Mouse (Mus musculus) cerebellum, adult 18-20 months (tissue): ENCODE data around the gene Hacl1.

Experiments used
- DNase-seq, 2 experiments: peaks; one replicate each; pipeline ENCODE4 v3.0.0; 2021

Gene Hacl1

GRCm38 (mm10) chr14:31661671-31662554 lies 20.8 kb upstream of the Hacl1 start:
- DNase-seq, result peak; percentile 88 to 90

- DNase-seq, result no peak
These were observed 19.4 kb upstream of the Hacl1 start for GRCm38 (mm10) chr14:31660312-31661093.

- DNase-seq, result no peak
These were observed 18.6 kb upstream of the Hacl1 start for GRCm38 (mm10) chr14:31659501-31660181.

GRCm38 (mm10) chr14:31658126-31658680 lies 17.1 kb upstream of the Hacl1 start:
- DNase-seq, result no peak

- peak; percentile 72 to 83 for DNase-seq
These were observed 16.0 kb upstream of the Hacl1 start for GRCm38 (mm10) chr14:31656857-31657645.

- no peak for DNase-seq
These were observed 15.3 kb upstream of the Hacl1 start for GRCm38 (mm10) chr14:31656386-31656785.

GRCm38 (mm10) chr14:31655406-31655805 lies 14.3 kb upstream of the Hacl1 start:
- DNase-seq, result no peak

- DNase-seq, result no peak
These were observed 13.7 kb upstream of the Hacl1 start for GRCm38 (mm10) chr14:31654816-31655215.

- no peak for DNase-seq
These were observed 12.2 kb upstream of the Hacl1 start for GRCm38 (mm10) chr14:31653101-31653875.

GRCm38 (mm10) chr14:31652624-31653023 lies 11.5 kb upstream of the Hacl1 start:
- no peak for DNase-seq

GRCm38 (mm10) chr14:31652106-31652505 lies 11.0 kb upstream of the Hacl1 start:
- DNase-seq, result no peak

- no peak for DNase-seq
These were observed 10.1 kb upstream of the Hacl1 start for GRCm38 (mm10) chr14:31651206-31651605.

GRCm38 (mm10) chr14:31650347-31650746 lies 9.3 kb upstream of the Hacl1 start:
- no peak for DNase-seq

- DNase-seq, result no peak
These were observed 6.9 kb upstream of the Hacl1 start for GRCm38 (mm10) chr14:31647991-31648390.

- DNase-seq, result no peak
These were observed 4.8 kb upstream of the Hacl1 start for GRCm38 (mm10) chr14:31645920-31646319.

- DNase-seq, result no peak
These were observed 4.0 kb upstream of the Hacl1 start for GRCm38 (mm10) chr14:31644931-31645547.

- no peak for DNase-seq
These were observed 3.2 kb upstream of the Hacl1 start for GRCm38 (mm10) chr14:31644183-31644830.

- no peak for DNase-seq
These were observed 545 bp upstream of the Hacl1 start for GRCm38 (mm10) chr14:31641506-31642155.

GRCm38 (mm10) chr14:31640346-31640889 lies 668 bp downstream of the Hacl1 start, which contains the start of gene Gm49387:
Gene Gm49387 (minus strand): TSS chr14:31640878.
- peak in 1 of 2 experiments; percentile 28 for DNase-seq
